Mouse (Mus musculus) retina, postnatal 7 days (tissue): ENCODE data around the gene Eml6.
"Not testable (repeated sequence)": the region's sequence is repeated elsewhere in the genome, so short reads cannot be mapped to it uniquely, and the experiment has no call there.

Source experiments
- DNase-seq: peaks from one replicate; pipeline ENCODE4 v3.0.0-alpha.2; 2012; ENCODE audit warnings: low read depth, low spot score

Gene Eml6

GRCm38 (mm10) chr11:30025835-30026472, at the start of gene Eml6:
Gene Eml6 (minus strand): TSS chr11:30026033.
- DNase-seq = peak; percentile 96

GRCm38 (mm10) chr11:30057299-30057698, 31.5 kb upstream of the Eml6 start:
- peak; percentile 20 for DNase-seq

- no peak for DNase-seq
Observed at GRCm38 (mm10) chr11:30025144-30025543, 689 bp downstream of the Eml6 start.

DNA sequence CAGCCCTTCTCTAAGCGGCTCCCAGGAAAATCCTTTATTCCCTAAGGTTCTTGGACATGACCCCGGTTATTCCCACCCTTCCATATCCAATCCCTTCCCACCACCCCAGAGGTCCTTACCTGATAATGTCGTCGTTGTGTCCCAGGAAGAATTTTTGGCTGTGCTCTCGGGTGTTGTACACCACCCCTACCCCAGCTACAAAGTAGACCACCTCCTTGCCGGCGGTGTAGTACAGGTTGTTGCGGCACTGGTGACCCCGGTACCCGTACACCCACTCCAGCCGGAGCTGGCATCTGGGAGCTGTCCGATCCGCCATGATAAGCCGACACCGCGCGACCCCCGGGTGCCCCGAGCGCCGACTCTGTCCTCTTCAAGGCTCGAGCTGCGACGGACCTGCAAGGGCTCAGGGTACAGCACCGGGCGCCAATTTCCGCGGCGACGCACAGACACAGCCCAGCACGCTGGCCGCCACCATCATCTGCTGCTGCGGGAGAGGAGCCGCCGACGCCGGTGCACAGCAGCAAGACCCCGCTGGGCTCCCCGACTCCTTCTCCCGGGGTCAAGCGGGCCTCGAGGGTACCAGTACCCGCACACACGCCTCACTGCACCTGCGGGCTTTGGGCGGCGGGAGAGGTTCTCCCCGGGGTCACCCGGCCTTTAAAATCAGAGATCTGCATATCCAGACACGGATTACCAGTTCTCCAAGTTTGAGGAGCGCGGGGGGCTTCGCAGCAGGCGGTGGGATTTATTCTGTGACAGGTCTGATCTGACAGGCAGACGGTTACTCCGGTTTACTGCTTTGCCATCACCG, 1.4 kb downstream of the Eml6 start:
- peak; percentile 29 for DNase-seq

DNA sequence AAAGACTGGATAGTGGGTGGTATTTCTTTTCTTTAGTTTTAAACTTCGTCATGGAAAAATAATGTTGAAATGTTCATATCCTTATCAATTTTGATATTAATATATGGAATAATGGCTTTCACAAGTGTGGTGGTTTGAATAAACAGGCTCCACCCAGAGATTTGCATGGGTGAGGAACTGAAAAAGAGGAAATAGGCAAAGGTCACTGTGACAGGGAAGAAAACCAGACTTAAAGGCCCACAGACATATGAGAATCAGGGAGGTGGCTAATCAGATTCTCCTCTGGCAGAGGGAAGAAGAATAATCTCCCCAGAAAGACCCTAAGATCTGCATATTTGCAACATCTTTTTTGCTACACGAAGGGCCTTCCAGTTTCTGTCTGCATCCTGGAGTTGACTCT, 39.6 kb downstream of the Eml6 start:
- DNase-seq = no peak

- DNase-seq = no peak
Observed at GRCm38 (mm10) chr11:29968874-29969273, 57.0 kb downstream of the Eml6 start.

DNA sequence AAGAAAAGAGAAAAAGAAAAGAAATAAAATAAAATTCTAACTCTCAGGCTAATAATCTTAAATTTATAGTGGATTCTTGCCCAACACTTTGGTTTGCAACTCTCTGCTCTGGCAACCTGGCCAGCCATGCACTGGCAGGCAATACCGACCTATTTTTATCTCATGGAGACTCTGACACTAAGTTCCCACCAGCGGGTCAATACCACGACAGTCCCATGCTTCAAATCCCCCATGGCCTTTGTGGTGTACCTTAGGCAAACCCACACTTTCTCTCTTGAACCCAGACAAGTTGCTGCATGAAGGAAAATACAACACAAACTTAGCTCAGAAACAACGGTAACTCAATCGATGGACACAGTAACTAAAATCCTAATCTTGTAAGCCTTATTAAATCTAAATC, 66.5 kb downstream of the Eml6 start:
- DNase-seq = no peak

GRCm38 (mm10) chr11:29944661-29945060, 81.2 kb downstream of the Eml6 start:
- DNase-seq = no peak

DNA sequence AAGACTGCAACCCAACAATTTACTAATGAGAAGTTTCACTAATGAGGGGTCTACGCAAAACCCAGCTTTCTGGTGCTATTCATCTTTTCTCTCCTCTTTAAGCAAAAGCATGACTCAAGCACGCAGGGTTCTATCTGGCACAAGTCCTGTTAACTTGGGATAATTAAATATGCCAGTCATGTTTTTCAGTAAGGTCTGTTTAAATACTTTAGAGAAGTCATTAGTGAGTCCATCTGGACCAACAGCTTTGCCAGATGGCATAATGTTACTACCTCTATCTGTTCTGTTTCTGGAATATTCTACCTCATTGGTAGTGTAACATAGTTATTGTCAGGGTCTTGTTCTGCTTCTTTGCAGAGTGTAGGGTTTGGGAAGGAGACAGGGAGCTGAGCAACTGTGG, 101.5 kb downstream of the Eml6 start:
- no peak for DNase-seq

DNA sequence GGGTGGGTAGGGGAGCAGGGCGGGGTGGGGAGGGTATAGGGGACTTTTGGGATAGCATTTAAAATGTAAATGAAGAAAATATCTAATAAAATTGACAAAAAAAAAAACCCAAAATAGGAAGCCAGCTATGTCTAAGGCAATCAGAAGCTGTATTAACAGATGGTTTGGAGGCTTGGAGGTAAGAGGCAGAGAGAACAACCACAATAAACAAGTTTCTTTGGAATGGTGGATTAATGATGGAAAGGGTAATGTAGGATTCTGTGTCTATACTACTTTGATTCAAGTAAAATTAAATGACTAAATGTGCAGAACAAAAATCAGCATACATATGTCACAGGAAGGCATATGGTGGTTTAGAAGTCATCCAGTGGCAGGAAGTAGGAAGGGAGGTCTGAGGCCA, 102.0 kb downstream of the Eml6 start:
- no peak for DNase-seq

- DNase-seq = no peak
Observed at GRCm38 (mm10) chr11:29913180-29913579, 112.7 kb downstream of the Eml6 start.

DNA sequence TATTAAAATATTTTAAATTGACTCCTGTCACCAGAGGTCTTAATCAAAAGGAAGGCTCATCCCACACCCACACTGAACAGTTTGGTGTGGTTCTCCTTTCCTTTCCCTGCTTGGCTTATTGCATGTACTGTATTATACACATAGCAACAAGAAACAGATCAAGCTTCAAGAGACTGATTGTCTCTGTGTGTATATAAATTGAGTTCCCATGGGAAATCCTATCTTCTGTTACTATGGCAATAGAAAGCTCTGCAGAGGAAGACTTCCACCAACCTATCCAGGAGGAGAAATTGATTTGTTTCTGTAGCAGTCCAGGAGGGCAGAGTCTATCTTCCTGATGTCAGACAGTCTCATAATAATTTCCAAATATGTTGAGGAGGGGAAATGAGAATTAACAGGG, 116.5 kb downstream of the Eml6 start:
- no peak for DNase-seq

GRCm38 (mm10) chr11:29885160-29885559, 140.7 kb downstream of the Eml6 start:
- peak; percentile 52 for DNase-seq

DNA sequence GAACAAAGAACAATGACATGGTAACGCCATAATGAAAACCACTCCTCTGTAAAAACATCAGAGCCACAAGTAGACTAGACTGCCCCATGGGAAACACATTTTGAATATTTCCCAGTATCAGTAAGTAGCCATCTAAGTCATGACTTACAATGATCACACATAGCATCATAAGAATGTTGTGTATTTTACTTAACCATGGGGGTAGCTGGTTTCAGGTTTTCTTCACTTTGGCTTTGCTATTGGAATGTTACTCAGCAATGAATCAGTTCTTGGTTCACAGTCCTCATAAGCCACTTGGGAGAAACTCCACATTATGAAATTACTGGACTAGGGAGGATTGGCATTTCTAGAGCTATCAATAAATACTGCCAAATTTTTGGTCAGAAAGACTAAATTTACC, 141.5 kb downstream of the Eml6 start:
- no peak for DNase-seq

DNA sequence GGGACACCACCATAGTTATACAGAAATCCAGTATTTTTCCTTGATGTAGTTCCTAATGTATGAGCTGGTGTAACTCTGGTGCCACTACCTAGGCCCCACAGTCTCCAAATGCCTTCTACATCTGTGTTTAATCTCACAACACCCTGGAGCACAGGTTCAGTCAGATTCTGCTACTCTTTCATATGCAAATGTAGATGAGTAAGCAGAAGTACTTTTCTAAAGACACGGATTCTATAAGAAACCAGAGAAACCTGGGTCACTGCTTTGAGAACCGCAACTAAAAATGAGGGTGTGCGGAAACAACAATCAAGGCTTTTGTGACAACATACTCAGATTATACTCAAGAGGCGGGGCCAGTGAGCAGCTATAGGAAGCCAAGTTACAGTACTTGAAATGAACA, 142.8 kb downstream of the Eml6 start:
- DNase-seq = no peak

GRCm38 (mm10) chr11:29879641-29880040, 146.2 kb downstream of the Eml6 start:
- no peak for DNase-seq

- no peak for DNase-seq
Observed at GRCm38 (mm10) chr11:29877981-29878380, 147.9 kb downstream of the Eml6 start.

- DNase-seq = no peak
Observed at GRCm38 (mm10) chr11:29877280-29877679, 148.6 kb downstream of the Eml6 start.

GRCm38 (mm10) chr11:29874781-29875180, 151.1 kb downstream of the Eml6 start:
- not testable (repeated sequence) for DNase-seq

DNA sequence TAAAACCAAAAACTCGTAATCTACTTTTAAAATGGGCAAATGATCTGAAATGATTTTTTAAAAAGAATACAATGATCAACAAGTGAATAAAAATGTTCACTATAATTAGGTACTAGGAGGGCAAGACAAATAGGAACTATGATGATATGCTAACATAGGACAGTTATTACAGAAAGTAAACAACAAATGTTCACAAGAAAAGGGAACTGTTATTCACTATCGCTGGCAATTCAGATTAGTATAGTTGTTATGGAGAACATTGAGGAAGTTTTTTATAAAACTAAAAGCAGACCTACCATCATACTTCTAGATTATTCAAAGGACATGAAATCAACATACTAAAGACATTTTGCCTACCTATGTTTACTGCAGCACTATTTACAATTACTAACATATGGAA, 155.7 kb downstream of the Eml6 start:
- DNase-seq = no peak

DNA sequence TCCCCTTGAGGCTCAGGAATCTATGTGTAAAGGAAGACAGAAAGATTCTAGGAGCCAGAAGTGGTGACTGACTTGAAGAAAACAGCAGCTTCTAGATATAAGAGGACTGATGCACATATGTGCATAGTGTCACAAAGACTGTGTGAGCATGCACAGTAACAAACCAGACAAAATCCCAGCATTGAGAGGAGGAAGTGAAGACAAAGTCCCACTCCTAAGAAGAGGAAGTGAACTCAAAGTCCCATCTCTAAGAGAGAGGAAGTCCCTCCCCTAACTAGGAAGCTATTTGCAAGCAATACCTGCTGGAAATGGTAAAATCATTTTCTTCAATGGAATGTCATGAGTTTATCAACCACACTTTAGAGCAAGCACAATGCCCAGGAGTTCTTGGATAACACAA, 161.6 kb downstream of the Eml6 start:
- no peak for DNase-seq

DNA sequence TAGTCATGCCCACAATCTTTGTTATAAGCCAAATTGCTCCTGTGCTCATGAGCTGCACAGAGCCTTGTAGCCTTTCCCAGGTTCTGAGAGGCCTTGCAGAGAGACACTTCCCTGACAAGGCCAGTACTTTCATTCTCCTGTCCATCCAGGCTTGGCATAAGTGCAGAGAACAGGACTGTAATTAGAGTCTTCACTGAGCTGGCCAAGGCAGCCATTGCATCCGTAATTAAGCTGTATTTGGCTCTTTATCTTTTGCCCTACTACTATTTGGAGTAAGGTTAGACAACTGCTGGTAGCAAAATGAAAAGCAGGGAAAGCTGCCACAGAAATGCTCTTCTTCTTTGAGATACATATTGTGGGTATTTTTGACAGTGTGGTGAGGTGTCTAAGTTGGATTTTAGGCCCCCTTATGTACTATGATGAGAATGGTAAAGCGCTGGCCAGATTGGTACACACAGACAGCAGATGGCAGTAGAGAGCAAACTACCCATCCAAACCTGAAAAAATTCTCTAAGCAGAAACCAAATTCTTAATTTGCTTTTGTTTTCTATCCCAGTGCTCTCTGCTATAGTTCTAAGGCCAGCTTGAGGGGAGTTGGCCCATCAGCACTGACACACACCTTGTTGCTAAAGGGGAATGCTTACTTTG, 164.0 kb downstream of the Eml6 start:
- DNase-seq = no peak

GRCm38 (mm10) chr11:29861040-29861439, 164.8 kb downstream of the Eml6 start:
- no peak for DNase-seq
